ENCODE assay signal across 20 mouse cellular contexts in genomic region chr14:9748709-9749108, GRCm38 (mm10).
DNase-seq lines count a peak whose midpoint lies in the region; ATAC-seq and TF ChIP-seq lines count a peak whose summit lies in the region.
"Had no signal": no experiment of that assay in that cellular context is flagged by ENCODE, and none has a peak within 500 bp of the region (broad histone marks: within the 10 kb centered on the region; RNA-seq: fewer than 3 reads in every experiment).

No protein-coding gene starts in this region.

- no peaks in the 10 kb centered on the region for H3K36me3 ChIP-seq in forebrain, embryonic 14.5 days (ENCODE audit: control insufficient read depth, insufficient read depth, low read length)
- H3K36me3 ChIP-seq in forebrain, embryonic 10.5 days (replicated peaks) = no peaks in the 10 kb centered on the region
- H3K36me3 ChIP-seq: embryonic facial prominence, embryonic 10.5 days; G1E; heart, embryonic 13.5 days; hindbrain, embryonic 15.5 days had no signal

- H3K4me2 ChIP-seq in forebrain, embryonic 14.5 days (ENCODE audit: low read length) = no peak overlapping the region
- H3K4me2 ChIP-seq: heart, embryonic 13.5 days; hindbrain, embryonic 15.5 days had no signal

- H3K9me3 ChIP-seq in forebrain, embryonic 14.5 days (replicated peaks; ENCODE audit: control insufficient read depth, low read length) = no peaks in the 10 kb centered on the region
- no peaks in the 10 kb centered on the region for H3K9me3 ChIP-seq in forebrain, embryonic 10.5 days
- H3K9me3 ChIP-seq: embryonic facial prominence, embryonic 10.5 days; G1E; heart, embryonic 13.5 days; hindbrain, embryonic 15.5 days had no signal

- H3K9ac ChIP-seq in forebrain, embryonic 14.5 days (ENCODE audit: low read length) = no peak overlapping the region
- H3K9ac ChIP-seq: heart, embryonic 13.5 days; hindbrain, embryonic 15.5 days had no signal

- WGBS in forebrain, embryonic 14.5 days = 77% methylated on average over 1 of the region's 1 CpGs
- 98% methylated on average over 1 of the region's 1 CpGs for WGBS in forebrain, embryonic 10.5 days

- TF ChIP-seq CTCF in layer of hippocampus, adult 2 months (conservative IDR thresholded peaks at IDR 0.05) = peak; percentile 62

- H3K4me1 ChIP-seq in forebrain, embryonic 14.5 days (ENCODE audit: control insufficient read depth, insufficient read depth, low read length) = no peaks in the 10 kb centered on the region
- H3K4me1 ChIP-seq in forebrain, embryonic 10.5 days = no peaks in the 10 kb centered on the region
- H3K4me1 ChIP-seq: embryonic facial prominence, embryonic 10.5 days; heart, embryonic 13.5 days; hindbrain, embryonic 15.5 days had no signal

- H3K4me3 ChIP-seq in forebrain, embryonic 14.5 days (ENCODE audit: low read depth, low read length) = no peak overlapping the region
- no peak overlapping the region for H3K4me3 ChIP-seq in forebrain, embryonic 10.5 days
- no peak overlapping the region for H3K4me3 ChIP-seq in layer of hippocampus, adult 2 months
- H3K4me3 ChIP-seq: embryonic facial prominence, embryonic 10.5 days; heart, embryonic 13.5 days; hindbrain, embryonic 15.5 days had no signal

- H3K27ac ChIP-seq in forebrain, embryonic 14.5 days (ENCODE audit: low read depth, low read length) = no peak overlapping the region
- no peak overlapping the region for H3K27ac ChIP-seq in forebrain, embryonic 10.5 days
- H3K27ac ChIP-seq in layer of hippocampus, adult 2 months = no peak overlapping the region
- H3K27ac ChIP-seq: embryonic facial prominence, embryonic 10.5 days; heart, embryonic 13.5 days; hindbrain, embryonic 15.5 days had no signal

- DNase-seq in forebrain, embryonic 14.5 days (ENCODE audit: low spot score) = peak; percentile 33
- DNase-seq in forebrain, embryonic 10.5 days (ENCODE audit: extremely low spot score, low spot score) = no peak
- DNase-seq in layer of hippocampus, adult 2 months (ENCODE audit: low spot score in 2 of 2) = peak; percentile 9
- no peak for DNase-seq in layer of hippocampus, postnatal 10 days (ENCODE audit: low spot score in 2 of 2)
- DNase-seq in right cerebral cortex, adult 18-20 months = peak; percentile 8
- no peak for DNase-seq in right cerebral cortex, postnatal 4 days
- DNase-seq in ovary, adult 18-20 months (ENCODE audit: low spot score) = no peak
- DNase-seq: adrenal gland, postnatal 10 days; B cell, adult 2 months; cerebellum, adult 2 months; cerebellum, postnatal 10 days; gastrocnemius, postnatal 36 days; heart, adult 11 months; heart, postnatal 36 days had no signal

- no peak for ATAC-seq in forebrain, embryonic 14.5 days
- ATAC-seq: CD4-positive, CD25-positive, alpha-beta regulatory T cell, adult 4 months; forebrain, embryonic 16.5 days had no signal

- no peaks in the 10 kb centered on the region for H3K27me3 ChIP-seq in forebrain, embryonic 14.5 days (replicated peaks; ENCODE audit: control insufficient read depth, insufficient read depth, low read length)
- no peaks in the 10 kb centered on the region for H3K27me3 ChIP-seq in forebrain, embryonic 10.5 days (ENCODE audit: poor library complexity, severe bottlenecking)
- H3K27me3 ChIP-seq: heart, embryonic 13.5 days; hindbrain, embryonic 15.5 days had no signal

Comparison
In these comparisons a context has a peak if more than half of its experiments do, and no peak if none do; other contexts are left out.
1. DNase-seq: peak in forebrain, embryonic 14.5 days (single experiment), layer of hippocampus, adult 2 months (2 of 2) and right cerebral cortex, adult 18-20 months (single experiment); none in forebrain, embryonic 10.5 days (single experiment), layer of hippocampus, postnatal 10 days (0 of 2), right cerebral cortex, postnatal 4 days (single experiment) and ovary, adult 18-20 months (single experiment).